Mouse (Mus musculus) stomach, postnatal 0 days (tissue): ENCODE results near the gene Pcyt1a. TPM values are rescaled to one million over a fixed set of nuclear protein-coding genes. Genes with fewer than 3 reads are reported as not detected.

Experiments used
- ATAC-seq: fragments of 200-750 bp; cut with Nextera tagmentation; 2 replicates; pipeline ENCODE4 v1.8.0; 2017; ENCODE audit not compliant: low FRiP score, low TSS enrichment
- DNase-seq: peaks from one replicate; pipeline ENCODE4 v3.0.0-alpha.2; 2016; ENCODE audit warnings: low spot score
- H3K27ac ChIP-seq: fragments of 300-500 bp; sonication (generic); replicated peaks from 2 replicates; pipeline ENCODE4 v1.5.1; 2014; ENCODE audit warnings: mild to moderate bottlenecking, control low read depth
- H3K27me3 ChIP-seq: fragments of 300-500 bp; sonication (generic); 2 replicates; pipeline ENCODE4 v1.6.1; 2014; ENCODE audit warnings: low read length; ENCODE audit not compliant: control insufficient read depth, insufficient read depth
- H3K36me3 ChIP-seq: fragments of 300-500 bp; sonication (generic); 2 replicates; pipeline ENCODE4 v1.6.1; 2014; ENCODE audit warnings: low read length, mixed read lengths; ENCODE audit not compliant: control insufficient read depth, insufficient read depth
- H3K4me1 ChIP-seq: fragments of 300-500 bp; sonication (generic); replicated peaks from 2 replicates; pipeline ENCODE4 v1.6.1; 2014; ENCODE audit warnings: antibody characterized with exemption; ENCODE audit not compliant: control insufficient read depth, insufficient read depth
- H3K4me2 ChIP-seq: fragments of 300-500 bp; sonication (generic); replicated peaks from 2 replicates; pipeline ENCODE4 v1.6.1; 2014; ENCODE audit warnings: low read depth, mild to moderate bottlenecking, control low read depth, moderate library complexity
- H3K4me3 ChIP-seq: fragments of 300-500 bp; sonication (generic); 2 replicates; pipeline ENCODE4 v1.5.1; 2014; ENCODE audit warnings: low read depth, low read length, control low read depth
- H3K9ac ChIP-seq: fragments of 300-500 bp; sonication (generic); 2 replicates; pipeline ENCODE4 v1.6.1; 2014; ENCODE audit warnings: mild to moderate bottlenecking, low read length, control low read depth, mixed read lengths
- H3K9me3 ChIP-seq: fragments of 300-500 bp; sonication (generic); 2 replicates; pipeline ENCODE4 v1.6.1; 2016; ENCODE audit warnings: low read length; ENCODE audit not compliant: control insufficient read depth
- CTCF ChIP-seq: IDR thresholded peaks from 2 replicates; pipeline ENCODE4 v1.5.1; 2016; ENCODE audit warnings: antibody characterized with exemption, low read depth, mild to moderate bottlenecking, moderate library complexity
- EP300 ChIP-seq: optimal IDR thresholded peaks from 2 replicates; pipeline ENCODE3; 2016; ENCODE audit warnings: antibody characterized with exemption
- WGBS: fragments of 180-500 bp; shearing (Covaris S2); extraction: QIAGEN DNeasy Blood & Tissue Kit; methylation state at CpG from one replicate; pipeline ENCODE4 v1.1.7; 2014; 5-methylcytosine and 5-hydroxymethylcytosine counted together
- polyA plus RNA-seq: library from polyadenylated mRNA; unstranded; fragments of >200 nt; fragmentation: Nextera tagmentation; extraction: Ambion mirVana; gene quantifications from 2 replicates; pipeline ENCODE4 v1.2.1, GENCODE M21; 2015

Gene Pcyt1a
- polyA plus RNA-seq, 1 experiment from 2014 or later: 38.6 TPM

DNA sequence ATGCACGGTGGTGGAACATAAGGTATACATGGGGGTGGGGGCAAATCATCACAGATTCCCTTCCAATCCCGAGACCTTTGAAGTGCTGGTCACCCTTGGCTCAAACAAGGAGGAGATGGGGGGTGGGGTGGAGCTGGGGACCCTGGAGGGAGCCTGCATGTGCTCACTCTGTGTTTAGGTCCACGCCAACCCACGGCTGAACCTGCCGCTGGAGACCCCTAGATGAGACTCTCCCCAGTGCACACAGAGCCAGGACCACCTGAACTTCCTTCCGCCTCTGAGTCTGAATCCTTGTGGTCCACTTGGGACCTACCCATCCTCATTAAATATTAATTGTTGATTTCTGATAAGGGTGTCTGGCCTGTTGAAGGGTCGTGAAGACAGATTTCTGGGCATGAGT lies 76.1 kb downstream of the Pcyt1a start:
- Histone ChIP-seq H3K27ac (no peak overlapping the region), H3K36me3 (no peaks in the 10 kb centered on the region), H3K4me2 (no peak overlapping the region), H3K9ac (no peak overlapping the region), H3K9me3 (no peaks in the 10 kb centered on the region), H3K4me3 (no peak overlapping the region), H3K27me3 (no peaks in the 10 kb centered on the region), H3K4me1 (no peaks in the 10 kb centered on the region)
- WGBS: 81% methylated on average over 7 of the region's 7 CpGs
- DNase-seq: no peak
- TF ChIP-seq CTCF (no peak), EP300 (no peak)
- ATAC-seq: no peak

DNA sequence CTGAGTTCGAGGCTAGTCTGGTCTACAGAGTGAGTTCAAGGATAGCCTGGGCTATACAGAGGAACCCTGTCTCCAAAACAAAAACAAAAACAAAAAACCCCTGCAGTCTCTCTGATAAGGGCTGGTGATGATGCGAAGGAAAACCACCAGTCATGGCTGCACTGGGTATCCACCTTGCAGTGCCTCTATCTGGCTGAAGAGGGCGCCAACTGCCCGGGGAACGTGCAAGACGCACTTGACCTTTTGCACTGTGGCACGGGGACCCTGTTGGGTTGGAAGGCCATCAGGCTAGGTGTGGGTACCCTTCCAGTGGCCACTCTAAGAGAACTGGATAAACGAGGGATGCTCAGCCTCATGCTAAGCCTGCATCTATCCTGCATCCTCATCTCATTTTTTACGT lies 76.7 kb downstream of the Pcyt1a start:
- ATAC-seq: 0 out of 2 replicates have a peak, but pooled peaks have one; percentile 3
- Histone ChIP-seq H3K9ac (no peak overlapping the region), H3K9me3 (no peaks in the 10 kb centered on the region), H3K36me3 (no peaks in the 10 kb centered on the region), H3K27ac (no peak overlapping the region), H3K27me3 (no peaks in the 10 kb centered on the region), H3K4me3 (no peak overlapping the region), H3K4me2 (no peak overlapping the region), H3K4me1 (no peaks in the 10 kb centered on the region)
- TF ChIP-seq CTCF (peak; percentile 90), EP300 (no peak)
- peak; percentile 66 for DNase-seq
- 20% methylated on average over 9 of the region's 9 CpGs for WGBS

DNA sequence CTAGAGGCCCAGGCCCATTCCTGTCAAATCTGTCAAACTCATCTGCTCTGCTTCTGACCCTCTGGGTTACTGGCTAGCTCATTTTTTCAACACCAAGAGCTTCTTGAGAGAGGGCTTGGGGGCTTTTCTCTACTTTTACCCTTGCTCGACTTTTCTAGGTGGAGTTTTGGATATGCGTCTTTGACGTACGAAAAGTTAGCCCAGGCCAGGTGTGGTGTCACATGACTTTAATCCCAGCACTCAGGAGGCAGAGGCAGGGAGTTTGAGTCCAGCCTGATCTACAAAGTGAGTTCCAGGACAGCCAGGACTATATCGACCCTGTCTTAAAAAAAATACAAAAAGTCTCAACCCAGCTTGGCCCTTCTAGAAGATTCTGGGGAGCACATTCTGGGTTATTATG lies 77.3 kb downstream of the Pcyt1a start:
- DNase-seq (no peak), ATAC-seq (no peak)
- Histone ChIP-seq H3K27ac (peak overlapping the region; percentile 53; the same call in 1 of the 2 replicates), H3K36me3 (no peaks in the 10 kb centered on the region), H3K9ac (no peak overlapping the region), H3K4me2 (no peak overlapping the region), H3K27me3 (no peaks in the 10 kb centered on the region), H3K4me3 (no peak overlapping the region), H3K4me1 (no peaks in the 10 kb centered on the region), H3K9me3 (no peaks in the 10 kb centered on the region)
- TF ChIP-seq EP300 (no peak), CTCF (no peak)
- WGBS: 72% methylated on average over 5 of the region's 5 CpGs

DNA sequence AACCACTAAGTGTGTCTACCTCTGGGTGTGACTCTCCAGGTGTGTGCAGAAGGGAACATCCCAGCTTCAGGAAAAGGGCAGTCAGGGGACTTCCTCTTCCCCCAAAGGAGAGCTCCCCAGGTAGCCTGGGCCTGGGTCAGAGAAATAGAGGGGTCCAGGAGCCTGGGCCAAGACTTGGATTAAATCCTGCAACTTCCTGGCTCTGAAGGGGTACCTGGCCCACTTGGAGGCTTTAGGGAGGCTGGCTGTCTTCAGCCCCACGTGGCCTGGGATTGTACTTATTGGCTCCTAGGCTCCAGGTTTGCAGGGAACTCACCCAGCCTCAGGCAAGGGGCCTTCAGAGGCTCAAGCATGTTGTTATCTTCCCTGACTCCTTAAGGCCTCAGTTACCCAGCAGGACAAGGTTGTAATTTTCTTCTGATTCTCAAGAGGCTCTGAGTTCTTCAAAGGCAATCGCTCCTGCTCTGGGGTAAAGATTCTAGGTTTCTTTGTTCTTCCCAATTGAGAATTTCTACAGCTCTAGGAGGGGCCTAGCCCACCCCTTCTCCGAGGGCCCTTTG lies 77.9 kb downstream of the Pcyt1a start:
- Histone ChIP-seq H3K27me3 (no peaks in the 10 kb centered on the region), H3K36me3 (no peaks in the 10 kb centered on the region), H3K4me2 (no peak overlapping the region), H3K4me1 (no peaks in the 10 kb centered on the region), H3K9ac (0 out of 2 replicates have a peak overlapping the region, but pooled peaks have one; percentile 18), H3K9me3 (no peaks in the 10 kb centered on the region), H3K4me3 (no peak overlapping the region), H3K27ac (peak overlapping the region; percentile 53)
- 39% methylated on average over 3 of the region's 3 CpGs for WGBS
- DNase-seq: no peak
- TF ChIP-seq EP300 (no peak), CTCF (no peak)
- no peak for ATAC-seq

DNA sequence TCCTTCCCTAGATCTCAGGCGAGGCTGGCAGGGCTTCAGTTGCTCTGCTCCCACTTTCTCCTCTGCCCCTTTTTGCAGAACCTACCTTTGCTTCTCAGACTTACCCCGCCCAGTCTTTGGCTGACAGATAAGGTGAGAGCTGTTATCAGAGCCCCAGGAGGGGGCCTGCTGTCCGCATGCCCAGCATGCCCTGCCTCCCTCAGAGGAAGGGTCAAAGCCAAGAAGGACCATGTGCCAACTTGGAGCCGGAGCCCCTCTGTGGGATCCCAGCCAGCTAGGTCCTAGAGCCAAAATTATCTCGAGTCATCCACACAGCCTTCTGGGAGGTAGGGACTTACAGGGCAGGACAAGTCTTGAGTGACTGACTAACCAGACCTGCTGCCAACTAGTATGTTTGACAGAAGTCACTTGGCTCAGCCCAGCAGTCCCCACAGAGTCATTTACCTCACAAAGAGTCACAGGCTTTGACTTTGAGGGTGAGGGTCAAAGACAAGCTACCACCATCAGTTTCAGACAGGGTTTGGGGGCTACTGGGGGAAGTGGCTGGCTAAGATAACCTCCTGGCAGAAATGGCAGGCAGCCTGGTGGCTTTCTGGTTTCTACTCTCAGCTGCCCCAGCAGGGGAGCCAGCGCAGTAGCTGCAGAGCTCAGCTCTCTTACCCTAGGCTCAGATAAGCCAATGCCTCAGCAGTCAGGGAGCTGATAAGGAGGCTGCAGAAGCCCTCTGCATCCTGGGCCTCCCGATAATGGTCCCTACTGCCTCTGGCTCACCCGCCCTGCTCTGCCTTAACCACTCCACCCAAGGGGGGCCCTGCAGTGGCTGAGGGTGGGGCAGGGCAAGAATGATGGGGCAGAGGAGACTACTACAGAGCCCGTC lies 78.6 kb downstream of the Pcyt1a start:
- no peak overlapping the region for H3K4me3 ChIP-seq
- peak overlapping the region; percentile 53 for H3K27ac ChIP-seq
- no peak overlapping the region for H3K4me2 ChIP-seq
- ATAC-seq (peak; percentile 76), DNase-seq (peak; percentile 71)
- H3K4me1 ChIP-seq: no peaks in the 10 kb centered on the region
- no peaks in the 10 kb centered on the region for H3K36me3 ChIP-seq
- no peak overlapping the region for H3K9ac ChIP-seq
- TF ChIP-seq EP300 (no peak), CTCF (peak; percentile 43)
- 42% methylated on average over 9 of the region's 9 CpGs for WGBS
- H3K27me3 ChIP-seq: no peaks in the 10 kb centered on the region
- no peaks in the 10 kb centered on the region for H3K9me3 ChIP-seq
